ENCODE assay signal across 21 mouse cellular contexts in the genomic region with DNA sequence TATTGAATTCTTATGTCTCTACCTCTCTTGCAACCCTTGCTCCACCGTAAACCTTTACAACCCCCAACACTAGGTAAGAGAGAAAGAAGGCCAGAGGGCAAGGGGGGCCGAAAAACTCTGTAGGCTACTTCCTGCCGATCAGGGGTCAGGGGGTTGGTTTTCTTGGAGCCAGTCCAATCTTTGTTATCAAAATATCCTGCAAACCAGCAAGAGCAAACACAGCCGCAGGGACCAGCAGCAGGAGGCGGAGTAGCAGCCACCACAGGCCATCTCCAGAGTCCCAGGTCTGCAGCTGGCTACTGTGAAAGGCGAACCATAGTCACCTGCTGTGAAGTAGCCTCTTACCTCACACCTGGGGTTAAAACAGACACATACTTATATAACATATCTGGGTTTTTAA.
A peak's percentile ranks its signal among the peaks of the same experiment; 100 is the strongest.
DNase-seq lines count a peak whose midpoint lies in the region; ATAC-seq and TF ChIP-seq lines count a peak whose summit lies in the region.
"Had no signal": no experiment of that assay in that cellular context is flagged by ENCODE, and none has a peak within 500 bp of the region (broad histone marks: within the 10 kb centered on the region; RNA-seq: fewer than 3 reads in every experiment).

No protein-coding gene starts in this region.

- DNase-seq in kidney, postnatal 10 days: peak; percentile 26
- DNase-seq in embryonic facial prominence, embryonic 10.5 days (ENCODE audit: low spot score): peak; percentile 11
- peak; percentile 38 for DNase-seq in liver, adult 2 months (ENCODE audit: extremely low read depth, low read depth, low spot score)
- peak; percentile 59 for DNase-seq in liver, postnatal 0 days
- DNase-seq in thymus, postnatal 25 days: no peak
- DNase-seq in gastrocnemius, adult 8-10 months (ENCODE audit: low spot score in 2 of 2): no peak
- DNase-seq: adrenal gland, postnatal 14 days; cerebellum, adult 8-10 months; cerebellum, postnatal 36 days; gastrocnemius, postnatal 25 days; heart, adult 2 months; kidney, postnatal 36 days; layer of hippocampus, adult 9-11 months had no signal

- ATAC-seq in kidney, embryonic 16.5 days (ENCODE audit: low FRiP score, low TSS enrichment): no peak
- ATAC-seq in liver, postnatal 0 days: peak; percentile 24; the same call in 1 of the 2 replicates
- ATAC-seq in forebrain, embryonic 12.5 days (ENCODE audit: low FRiP score): no peak
- ATAC-seq: forebrain, embryonic 16.5 days had no signal

- no peaks in the 10 kb centered on the region for H3K36me3 ChIP-seq in kidney, embryonic 16.5 days (ENCODE audit: insufficient read depth, low read length)
- H3K36me3 ChIP-seq in embryonic facial prominence, embryonic 10.5 days (replicated peaks): no peaks in the 10 kb centered on the region
- no peaks in the 10 kb centered on the region for H3K36me3 ChIP-seq in liver, adult 2 months (ENCODE audit: control insufficient read depth, insufficient read depth, low read length)
- no peaks in the 10 kb centered on the region for H3K36me3 ChIP-seq in liver, postnatal 0 days (replicated peaks; ENCODE audit: insufficient read depth, low read length)
- no peaks in the 10 kb centered on the region for H3K36me3 ChIP-seq in forebrain, embryonic 12.5 days (replicated peaks)
- H3K36me3 ChIP-seq: heart, embryonic 13.5 days; hindbrain, embryonic 13.5 days had no signal

- no peaks in the 10 kb centered on the region for H3K27me3 ChIP-seq in kidney, embryonic 16.5 days (ENCODE audit: insufficient read depth, low read length)
- H3K27me3 ChIP-seq in embryonic facial prominence, embryonic 10.5 days (replicated peaks; ENCODE audit: low read depth, poor library complexity, severe bottlenecking): no peaks in the 10 kb centered on the region
- H3K27me3 ChIP-seq in liver, adult 2 months (ENCODE audit: control insufficient read depth, insufficient read depth, low read length): no peaks in the 10 kb centered on the region
- no peaks in the 10 kb centered on the region for H3K27me3 ChIP-seq in liver, postnatal 0 days (ENCODE audit: insufficient read depth, low read length)
- no peaks in the 10 kb centered on the region for H3K27me3 ChIP-seq in forebrain, embryonic 12.5 days
- H3K27me3 ChIP-seq: heart, embryonic 13.5 days; hindbrain, embryonic 13.5 days had no signal

- no peak overlapping the region for H3K4me2 ChIP-seq in kidney, embryonic 16.5 days (replicated peaks; ENCODE audit: low read depth, low read length)
- H3K4me2 ChIP-seq in liver, postnatal 0 days (ENCODE audit: low read depth, low read length): no peak overlapping the region
- no peak overlapping the region for H3K4me2 ChIP-seq in forebrain, embryonic 12.5 days
- H3K4me2 ChIP-seq: heart, embryonic 13.5 days; hindbrain, embryonic 13.5 days; midbrain, embryonic 11.5 days had no signal

- no peaks in the 10 kb centered on the region for H3K9me3 ChIP-seq in kidney, embryonic 16.5 days (ENCODE audit: low read length)
- no peaks in the 10 kb centered on the region for H3K9me3 ChIP-seq in embryonic facial prominence, embryonic 10.5 days
- H3K9me3 ChIP-seq in liver, postnatal 0 days (ENCODE audit: low read length): no peaks in the 10 kb centered on the region
- no peaks in the 10 kb centered on the region for H3K9me3 ChIP-seq in forebrain, embryonic 12.5 days
- H3K9me3 ChIP-seq: heart, embryonic 13.5 days; hindbrain, embryonic 13.5 days had no signal

- no peak for TF ChIP-seq CTCF in liver, adult 2 months (IDR thresholded peaks at IDR 0.05; ENCODE audit: low read depth, low read length)
- TF ChIP-seq CTCF in liver, postnatal 0 days (IDR thresholded peaks at IDR 0.05; ENCODE audit: low read depth): 0 out of 2 replicates have a peak, but pooled peaks have one; percentile 4

- H3K79me2 ChIP-seq in liver, adult 2 months (ENCODE audit: control insufficient read depth, insufficient read depth, low read length): no peaks in the 10 kb centered on the region

- H3K9ac ChIP-seq in kidney, embryonic 16.5 days (replicated peaks; ENCODE audit: low read length): no peak overlapping the region
- H3K9ac ChIP-seq in liver, adult 2 months (ENCODE audit: low read depth, low read length): no peak overlapping the region
- no peak overlapping the region for H3K9ac ChIP-seq in liver, postnatal 0 days (replicated peaks)
- no peak overlapping the region for H3K9ac ChIP-seq in forebrain, embryonic 12.5 days
- H3K9ac ChIP-seq: heart, embryonic 13.5 days; hindbrain, embryonic 13.5 days had no signal

- 36% methylated on average over 6 of the region's 6 CpGs for WGBS in kidney, embryonic 16.5 days
- 46% methylated on average over 6 of the region's 6 CpGs for WGBS in embryonic facial prominence, embryonic 10.5 days
- WGBS in liver, adult 2 months: 9% methylated on average over 6 of the region's 6 CpGs
- 41% methylated on average over 6 of the region's 6 CpGs for WGBS in liver, postnatal 0 days (ENCODE audit: insufficient replicate concordance)
- 78% methylated on average over 6 of the region's 6 CpGs for WGBS in forebrain, embryonic 12.5 days

- H3K4me3 ChIP-seq in kidney, embryonic 16.5 days (ENCODE audit: low read length): no peak overlapping the region
- H3K4me3 ChIP-seq in embryonic facial prominence, embryonic 10.5 days: no peak overlapping the region
- no peak overlapping the region for H3K4me3 ChIP-seq in liver, adult 2 months (ENCODE audit: insufficient read depth, low read depth, low read length)
- no peak overlapping the region for H3K4me3 ChIP-seq in liver, postnatal 0 days (ENCODE audit: low read depth, low read length)
- no peak overlapping the region for H3K4me3 ChIP-seq in forebrain, embryonic 12.5 days (replicated peaks)
- H3K4me3 ChIP-seq: heart, adult 2 months; heart, embryonic 13.5 days; hindbrain, embryonic 13.5 days; left cerebral cortex, adult 2 months had no signal

- no peak overlapping the region for H3K27ac ChIP-seq in kidney, embryonic 16.5 days (ENCODE audit: low read length)
- H3K27ac ChIP-seq in embryonic facial prominence, embryonic 10.5 days (replicated peaks): no peak overlapping the region
- peak overlapping the region; percentile 1; the same call in 1 of the 2 replicates for H3K27ac ChIP-seq in liver, adult 2 months (replicated peaks; ENCODE audit: insufficient read depth, low read depth, low read length)
- H3K27ac ChIP-seq in liver, postnatal 0 days (ENCODE audit: low read depth): peak overlapping the region; percentile 77
- H3K27ac ChIP-seq in forebrain, embryonic 12.5 days: no peak overlapping the region
- H3K27ac ChIP-seq: heart, adult 2 months; heart, embryonic 13.5 days; hindbrain, embryonic 13.5 days; left cerebral cortex, adult 2 months; macrophage had no signal

- no peaks in the 10 kb centered on the region for H3K4me1 ChIP-seq in kidney, embryonic 16.5 days (ENCODE audit: insufficient read depth, low read length)
- H3K4me1 ChIP-seq in embryonic facial prominence, embryonic 10.5 days: peaks cover 7% of the 10 kb centered on the region; the same call in 1 of the 2 replicates
- H3K4me1 ChIP-seq in liver, adult 2 months (ENCODE audit: control insufficient read depth, insufficient read depth, low read length): peaks cover 6% of the 10 kb centered on the region; the same call in 1 of the 2 replicates
- peaks cover 10% of the 10 kb centered on the region; the same call in 1 of the 2 replicates for H3K4me1 ChIP-seq in liver, postnatal 0 days (ENCODE audit: insufficient read depth)
- no peaks in the 10 kb centered on the region for H3K4me1 ChIP-seq in forebrain, embryonic 12.5 days
- H3K4me1 ChIP-seq: heart, embryonic 13.5 days; hindbrain, embryonic 13.5 days had no signal

- TF ChIP-seq POLR2A in liver, adult 2 months (IDR thresholded peaks at IDR 0.05; ENCODE audit: extremely low read depth, insufficient read depth, low read length): no peak

- no peak for TF ChIP-seq EP300 in liver, postnatal 0 days (IDR thresholded peaks at IDR 0.05; ENCODE audit: low read depth)

Comparison
In these comparisons a context has a peak if more than half of its experiments do, and no peak if none do; other contexts are left out.
1. DNase-seq: peak in kidney, postnatal 10 days (single experiment), embryonic facial prominence, embryonic 10.5 days (single experiment), liver, adult 2 months (single experiment) and liver, postnatal 0 days (single experiment); none in thymus, postnatal 25 days (single experiment) and gastrocnemius, adult 8-10 months (0 of 2).
2. H3K27ac ChIP-seq: peak in liver, adult 2 months (single experiment) and liver, postnatal 0 days (single experiment); none in kidney, embryonic 16.5 days (single experiment), embryonic facial prominence, embryonic 10.5 days (single experiment) and forebrain, embryonic 12.5 days (single experiment).